Mouse (Mus musculus) liver, adult (tissue): ENCODE measurements around the gene Clvs2.

Experiments used
- GATA4 ChIP-seq: IDR thresholded peaks from 2 replicates; pipeline ENCODE4 v1.6.1; 2014; ENCODE audit warnings: mild to moderate bottlenecking, low read length; ENCODE audit not compliant: insufficient replicate concordance

Clvs2 gene

GRCm38 (mm10) chr10:33624131-33624879, at the start of gene Clvs2:
Gene Clvs2, minus strand, starts transcription at chr10:33624769.
- TF ChIP-seq GATA4 = no peak

DNA sequence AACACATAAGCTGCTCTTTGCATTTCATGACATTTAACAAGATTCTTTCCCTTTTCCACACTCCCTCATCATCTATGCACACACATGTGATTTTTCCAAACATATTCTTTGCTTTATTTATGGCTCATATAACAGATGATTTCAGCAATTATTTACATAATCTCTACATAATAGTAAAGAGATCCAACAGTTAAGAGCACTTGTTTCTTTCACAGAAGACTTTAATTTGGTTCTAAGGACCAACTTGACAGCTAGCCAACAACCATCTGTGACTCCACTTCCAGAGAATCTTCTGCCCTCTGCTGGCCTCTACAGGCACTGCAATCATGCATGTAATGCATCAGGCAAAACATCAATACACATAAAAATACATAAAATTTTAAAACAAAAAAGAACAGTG, 28.6 kb upstream of the Clvs2 start:
- no peak for TF ChIP-seq GATA4

GRCm38 (mm10) chr10:33623577-33623991, 985 bp downstream of the Clvs2 start:
- no peak for TF ChIP-seq GATA4

- TF ChIP-seq GATA4 = no peak
Observed at GRCm38 (mm10) chr10:33622700-33623099, 1.9 kb downstream of the Clvs2 start.

DNA sequence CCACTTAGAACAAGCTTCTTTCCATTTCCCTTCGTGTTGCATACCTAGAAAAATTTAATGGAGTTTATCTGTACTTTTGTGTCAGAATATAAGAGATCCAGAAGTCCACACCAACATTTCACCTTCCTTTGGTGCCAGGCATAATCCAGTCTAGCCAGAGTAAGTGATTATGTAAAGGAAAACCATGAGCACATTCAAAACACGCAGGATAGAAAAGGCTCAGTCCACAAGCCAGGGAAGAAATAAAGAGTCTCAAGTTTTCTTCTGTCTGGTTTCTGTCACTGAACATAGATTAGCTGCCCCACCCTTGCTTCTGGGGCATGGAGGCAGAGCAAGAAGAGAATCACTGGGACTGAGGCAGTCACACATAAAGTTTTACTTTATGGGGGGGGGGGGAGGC, 8.4 kb downstream of the Clvs2 start:
- TF ChIP-seq GATA4 = no peak

- TF ChIP-seq GATA4 = no peak
Observed at GRCm38 (mm10) chr10:33613197-33613596, 11.4 kb downstream of the Clvs2 start.

DNA sequence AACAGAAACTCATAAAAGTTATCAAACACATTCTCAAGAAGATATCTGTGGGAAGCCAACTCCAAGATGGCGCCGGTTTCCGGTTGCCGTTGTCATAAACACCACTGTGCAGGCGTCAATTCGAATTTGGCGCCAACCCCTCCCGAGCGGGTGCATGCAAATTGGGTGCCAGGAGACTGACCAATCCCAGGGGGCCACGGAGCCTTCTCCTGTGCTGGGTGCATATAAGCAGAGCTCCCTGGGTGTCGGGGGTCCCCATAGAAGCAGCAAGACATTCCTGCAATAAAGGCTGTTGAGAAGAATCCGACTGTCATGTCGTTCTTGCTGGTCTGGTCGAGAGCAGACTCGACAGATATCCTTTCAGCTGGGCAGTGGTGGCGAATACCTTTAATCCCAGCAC, 31.8 kb downstream of the Clvs2 start:
- TF ChIP-seq GATA4 = no peak

- TF ChIP-seq GATA4 = no peak
Observed at GRCm38 (mm10) chr10:33588800-33589199, 35.8 kb downstream of the Clvs2 start.

DNA sequence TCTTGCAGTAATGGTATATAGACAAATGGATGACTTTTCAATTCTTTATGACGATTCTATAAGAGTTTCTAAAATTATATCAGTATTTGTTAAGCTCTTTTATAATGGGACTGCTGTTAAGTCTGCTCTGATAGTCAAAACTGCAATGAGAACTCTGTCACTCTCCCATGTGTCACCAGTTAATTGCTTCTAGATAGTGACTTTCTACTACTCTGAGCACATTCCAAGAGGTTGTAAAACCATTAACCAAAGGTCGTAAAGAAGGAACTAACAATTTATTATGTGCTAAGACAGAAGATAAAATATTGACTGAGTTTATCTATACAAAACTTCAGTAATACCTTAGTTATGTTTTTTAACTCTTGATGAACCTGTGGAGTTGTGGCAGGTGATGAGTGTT, 37.5 kb downstream of the Clvs2 start:
- TF ChIP-seq GATA4 = no peak

GRCm38 (mm10) chr10:33558081-33558480, 66.5 kb downstream of the Clvs2 start:
- no peak for TF ChIP-seq GATA4

- no peak for TF ChIP-seq GATA4
Observed at GRCm38 (mm10) chr10:33540331-33540730, 84.2 kb downstream of the Clvs2 start.
